8 mouse cellular contexts compared by ENCODE assay signal in genomic region chr2:30658844-30659555, GRCm38 (mm10).
DNase-seq lines count a peak whose midpoint lies in the region; ATAC-seq and TF ChIP-seq lines count a peak whose summit lies in the region.

No protein-coding gene starts in this region.

- H3K4me3 ChIP-seq in G1E (ENCODE audit: low read depth, low read length): peak overlapping the region; percentile 71
- H3K4me3 ChIP-seq in layer of hippocampus, adult 2 months: peak overlapping the region; percentile 46
- H3K4me3 ChIP-seq in lung, embryonic 15.5 days: peak overlapping the region; percentile 46

- H3K27ac ChIP-seq in layer of hippocampus, adult 2 months: peak overlapping the region; percentile 100
- peak overlapping the region; percentile 99 for H3K27ac ChIP-seq in lung, embryonic 15.5 days

- no peak for TF ChIP-seq CTCF in G1E (IDR thresholded peaks at IDR 0.05; ENCODE audit: low read depth, low read length)
- peak; percentile 61 for TF ChIP-seq CTCF in layer of hippocampus, adult 2 months (conservative IDR thresholded peaks at IDR 0.05)

- H3K9ac ChIP-seq in lung, embryonic 15.5 days: peak overlapping the region; percentile 62

- peak overlapping the region; percentile 81 for H3K4me2 ChIP-seq in lung, embryonic 15.5 days

- H3K27me3 ChIP-seq in G1E (ENCODE audit: insufficient read depth, low read length): peaks cover 57% of the 10 kb centered on the region
- H3K27me3 ChIP-seq in lung, embryonic 15.5 days: no peaks in the 10 kb centered on the region

- peaks cover 31% of the 10 kb centered on the region for H3K4me1 ChIP-seq in G1E (ENCODE audit: insufficient read depth, low read depth, low read length)
- peaks cover 47% of the 10 kb centered on the region for H3K4me1 ChIP-seq in lung, embryonic 15.5 days

- ATAC-seq in G1E (ENCODE audit: extremely low read depth, insufficient number of reproducible peaks, low FRiP score, poor library complexity, severe bottlenecking): no peak
- peak; percentile 80 for ATAC-seq in lung, embryonic 15.5 days (ENCODE audit: borderline replicate concordance, extremely low read depth, low FRiP score, low TSS enrichment)

- WGBS in lung, embryonic 15.5 days: 3% methylated on average over 16 of the region's 16 CpGs

- no peaks in the 10 kb centered on the region for H3K9me3 ChIP-seq in G1E (replicated peaks)
- no peaks in the 10 kb centered on the region for H3K9me3 ChIP-seq in lung, embryonic 15.5 days

- peak; percentile 30 for DNase-seq in G1E (ENCODE audit: low spot score)
- peak; percentile 83 for DNase-seq in cerebellum, adult 11-12 months
- DNase-seq in forelimb bud, embryonic 11.5 days (ENCODE audit: low read depth, low spot score): peak; percentile 57
- DNase-seq in heart, postnatal 4 days: peak; percentile 89
- peak; percentile 75 to 86 for DNase-seq in layer of hippocampus, adult 2 months (ENCODE audit: low spot score in 2 of 2)
- DNase-seq in ovary, adult 18-20 months (ENCODE audit: low spot score): peak; percentile 76
- peak; percentile 75 to 84 for DNase-seq in urinary bladder, postnatal 4 days (ENCODE audit: low spot score in 2 of 2)

- H3K36me3 ChIP-seq in G1E (replicated peaks): no peaks in the 10 kb centered on the region
- H3K36me3 ChIP-seq in lung, embryonic 15.5 days: no peaks in the 10 kb centered on the region

Comparison
In these comparisons a context has a peak if more than half of its experiments do, and no peak if none do; other contexts are left out.
1. DNase-seq: peak in every context shown above with its lines; median percentile 89 in heart, postnatal 4 days; 83 in cerebellum, adult 11-12 months; 80 in layer of hippocampus, adult 2 months; 80 in urinary bladder, postnatal 4 days; 76 in ovary, adult 18-20 months; 57 in forelimb bud, embryonic 11.5 days; 30 in G1E.